Mouse (Mus musculus) CH12.LX (cell line): ENCODE measurements around the gene Dnm3. TPM values are rescaled to one million over a fixed set of nuclear protein-coding genes. Genes with fewer than 3 reads are reported as not detected.

Experiments
- DNase-seq: peaks from one replicate; pipeline ENCODE4 v3.0.0-alpha.2; 2013; ENCODE audit errors: extremely low read depth
- H3K27ac ChIP-seq: 2 replicates; pipeline ENCODE4 v1.5.1; 2012; ENCODE audit warnings: low read depth, mild to moderate bottlenecking, control low read depth, moderate library complexity; ENCODE audit not compliant: insufficient read depth
- H3K27me3 ChIP-seq: replicated peaks from 2 replicates; pipeline ENCODE3; 2012; ENCODE audit warnings: inconsistent platforms
- H3K36me3 ChIP-seq, 2 experiments: replicated peaks in 1 of 2; 2 replicates each; pipeline versions ENCODE3 to v1.6.1; 2012; ENCODE audit warnings: inconsistent platforms in 1 of 2, low read length in 1 of 2, mild to moderate bottlenecking in 1 of 2, mixed read lengths in 1 of 2, moderate library complexity in 1 of 2; ENCODE audit not compliant: control insufficient read depth in 1 of 2, insufficient read depth in 1 of 2
- H3K4me1 ChIP-seq, 2 experiments: 2 replicates each; pipeline ENCODE4 v1.6.1; 2012; ENCODE audit warnings: inconsistent platforms in 1 of 2, moderate library complexity in 1 of 2; ENCODE audit not compliant: insufficient read depth in 2 of 2, control insufficient read depth in 1 of 2
- H3K4me2 ChIP-seq: 2 replicates; pipeline ENCODE4 v1.6.1; 2012; ENCODE audit warnings: low read depth, mild to moderate bottlenecking, control low read depth; ENCODE audit not compliant: poor library complexity, insufficient read depth, severe bottlenecking
- H3K4me3 ChIP-seq, 3 experiments: fragments of 150-350 bp in 1 of 3; sonication (generic) in 1 of 3; replicated peaks in 1 of 3; 2 replicates each; pipeline versions ENCODE3 to v1.5.1; 2011 to 2012; ENCODE audit warnings: low read depth in 2 of 3, low read length in 2 of 3, mild to moderate bottlenecking in 2 of 3, moderate library complexity in 2 of 3, control low read depth in 1 of 3, improper control_type of control experiment in 1 of 3, inconsistent platforms in 1 of 3, mixed read lengths in 1 of 3; ENCODE audit not compliant: poor library complexity in 1 of 3
- H3K79me2 ChIP-seq: replicated peaks from 2 replicates; pipeline ENCODE4 v1.6.1; 2012; ENCODE audit warnings: mild to moderate bottlenecking, moderate library complexity; ENCODE audit not compliant: control insufficient read depth, poor library complexity, insufficient read depth, severe bottlenecking; ENCODE audit errors: extremely low read depth
- H3K9ac ChIP-seq: 2 replicates; pipeline ENCODE4 v1.6.1; 2012; ENCODE audit warnings: low read depth, mild to moderate bottlenecking, control low read depth, moderate library complexity; ENCODE audit not compliant: insufficient read depth
- H3K9me3 ChIP-seq: replicated peaks from 2 replicates; pipeline ENCODE3; 2012; ENCODE audit warnings: low read length, inconsistent platforms, mixed read lengths
- BHLHE40 ChIP-seq: IDR thresholded peaks from 2 replicates; pipeline ENCODE4 v1.6.1; 2011; ENCODE audit warnings: mild to moderate bottlenecking, low read depth, low read length, improper control_type of control experiment
- CHD1 ChIP-seq: IDR thresholded peaks from 2 replicates; pipeline ENCODE4 v1.6.1; 2012; ENCODE audit warnings: low read depth, low read length, improper control_type of control experiment, inconsistent platforms
- CHD2 ChIP-seq: IDR thresholded peaks from 2 replicates; pipeline ENCODE4 v1.6.1; 2011; ENCODE audit warnings: low read length, improper control_type of control experiment
- CTCF ChIP-seq, 2 experiments: IDR thresholded peaks in 1 of 2; conservative IDR thresholded peaks in 1 of 2; 2 replicates each; pipeline ENCODE4 v1.5.1; 2011 to 2012; ENCODE audit warnings: low read depth in 2 of 2, low read length in 2 of 2, improper control_type of control experiment in 1 of 2, inconsistent platforms in 1 of 2, mild to moderate bottlenecking in 1 of 2, moderate library complexity in 1 of 2
- E2F4 ChIP-seq: IDR thresholded peaks from 2 replicates; pipeline ENCODE4 v1.6.1; 2011; ENCODE audit warnings: low read depth, low read length, improper control_type of control experiment; ENCODE audit not compliant: insufficient replicate concordance
- ELF1 ChIP-seq: IDR thresholded peaks from 2 replicates; pipeline ENCODE4 v1.6.1; 2014; ENCODE audit warnings: low read depth, mild to moderate bottlenecking, inconsistent platforms, low read length, improper control_type of control experiment
- ETS1 ChIP-seq: conservative IDR thresholded peaks from 2 replicates; pipeline ENCODE4 v1.6.1; 2012; ENCODE audit warnings: low read depth, mild to moderate bottlenecking, inconsistent platforms, low read length, improper control_type of control experiment, moderate library complexity
- GABPA ChIP-seq: IDR thresholded peaks from 2 replicates; pipeline ENCODE4 v1.6.1; 2012; ENCODE audit warnings: low read depth, low read length, improper control_type of control experiment, inconsistent platforms; ENCODE audit not compliant: insufficient replicate concordance
- IRF4 ChIP-seq: IDR thresholded peaks from 2 replicates; pipeline ENCODE4 v1.6.1; 2014; ENCODE audit warnings: low read depth, mild to moderate bottlenecking, inconsistent platforms, low read length, improper control_type of control experiment
- JUN ChIP-seq: IDR thresholded peaks from 2 replicates; pipeline ENCODE4 v1.6.1; 2011; ENCODE audit warnings: low read depth, mild to moderate bottlenecking, low read length, improper control_type of control experiment, moderate library complexity; ENCODE audit not compliant: insufficient read depth
- JUND ChIP-seq: conservative IDR thresholded peaks from 2 replicates; pipeline ENCODE4 v1.6.1; 2011; ENCODE audit warnings: low read depth, low read length, improper control_type of control experiment
- KAT2A ChIP-seq: IDR thresholded peaks from 2 replicates; pipeline ENCODE4 v1.6.1; 2012; ENCODE audit warnings: low read length, improper control_type of control experiment, inconsistent platforms; ENCODE audit not compliant: insufficient replicate concordance
- MAX ChIP-seq: IDR thresholded peaks from 2 replicates; pipeline ENCODE4 v1.6.1; 2011; ENCODE audit warnings: low read length, improper control_type of control experiment
- MAZ ChIP-seq: IDR thresholded peaks from 2 replicates; pipeline ENCODE4 v1.6.1; 2012; ENCODE audit warnings: low read depth, mild to moderate bottlenecking, inconsistent platforms, low read length, improper control_type of control experiment, moderate library complexity
- MEF2A ChIP-seq: IDR thresholded peaks from 2 replicates; pipeline ENCODE4 v1.6.1; 2014; ENCODE audit warnings: low read depth, mild to moderate bottlenecking, inconsistent platforms, low read length, improper control_type of control experiment, borderline replicate concordance
- MXI1 ChIP-seq: IDR thresholded peaks from 2 replicates; pipeline ENCODE4 v1.6.1; 2011; ENCODE audit warnings: mild to moderate bottlenecking, low read depth, low read length, improper control_type of control experiment
- MYC ChIP-seq: IDR thresholded peaks from 2 replicates; pipeline ENCODE4 v1.6.1; 2011; ENCODE audit warnings: low read depth, mild to moderate bottlenecking, improper control_type of control experiment, low read length
- NRF1 ChIP-seq: IDR thresholded peaks from 2 replicates; pipeline ENCODE4 v1.6.1; 2014; ENCODE audit warnings: low read depth, mild to moderate bottlenecking, inconsistent platforms, low read length, improper control_type of control experiment, moderate library complexity
- PAX5 ChIP-seq: IDR thresholded peaks from 2 replicates; pipeline ENCODE4 v1.6.1; 2012; ENCODE audit warnings: low read length, inconsistent platforms, mixed read lengths
- POLR2A ChIP-seq: IDR thresholded peaks from 2 replicates; pipeline ENCODE4 v1.6.1; 2011; ENCODE audit warnings: low read depth, mild to moderate bottlenecking, improper control_type of control experiment, low read length
- POLR2AphosphoS2 ChIP-seq: IDR thresholded peaks from 2 replicates; pipeline ENCODE4 v1.6.1; 2011; ENCODE audit warnings: low read depth, low read length, improper control_type of control experiment
- RAD21 ChIP-seq: IDR thresholded peaks from 2 replicates; pipeline ENCODE4 v1.6.1; 2011; ENCODE audit warnings: low read depth, mild to moderate bottlenecking, low read length, improper control_type of control experiment, moderate library complexity
- RCOR1 ChIP-seq: conservative IDR thresholded peaks from 2 replicates; pipeline ENCODE4 v1.6.1; 2012; ENCODE audit warnings: low read depth, mild to moderate bottlenecking, inconsistent platforms, low read length, improper control_type of control experiment
- SIN3A ChIP-seq: IDR thresholded peaks from 2 replicates; pipeline ENCODE4 v1.6.1; 2012; ENCODE audit warnings: low read length, improper control_type of control experiment, inconsistent platforms
- TBP ChIP-seq: conservative IDR thresholded peaks from 2 replicates; pipeline ENCODE4 v1.6.1; 2011; ENCODE audit warnings: low read depth, low read length, improper control_type of control experiment
- TCF12 ChIP-seq: IDR thresholded peaks from 2 replicates; pipeline ENCODE4 v1.6.1; 2014; ENCODE audit warnings: low read depth, mild to moderate bottlenecking, inconsistent platforms, low read length, improper control_type of control experiment
- USF1 ChIP-seq: IDR thresholded peaks from 2 replicates; pipeline ENCODE4 v1.6.1; 2014; ENCODE audit warnings: low read depth, mild to moderate bottlenecking, inconsistent platforms, low read length, improper control_type of control experiment
- USF2 ChIP-seq: conservative IDR thresholded peaks from 2 replicates; pipeline ENCODE4 v1.6.1; 2011; ENCODE audit warnings: low read depth, low read length, improper control_type of control experiment
- ZC3H11A ChIP-seq: IDR thresholded peaks from 2 replicates; pipeline ENCODE4 v1.6.1; 2012; ENCODE audit warnings: low read depth, mild to moderate bottlenecking, inconsistent platforms, low read length, improper control_type of control experiment
- ZKSCAN1 ChIP-seq: IDR thresholded peaks from 2 replicates; pipeline ENCODE4 v1.6.1; 2012; ENCODE audit warnings: low read depth, inconsistent platforms, low read length, improper control_type of control experiment, borderline replicate concordance
- ZMIZ1 ChIP-seq: IDR thresholded peaks from 2 replicates; pipeline ENCODE4 v1.6.1; 2012; ENCODE audit warnings: low read depth, mild to moderate bottlenecking, inconsistent platforms, low read length, improper control_type of control experiment
- dilution Hi-C: fragments of 300-500 bp; cut with MboI; formaldehyde crosslinking; loops from 2 replicates; pipeline ENCODE4 v1.14.3; 2020; ENCODE audit warnings: low sequenced_read_pairs; ENCODE audit not compliant: extremely low pct_unique_long_range_greater_than_20kb, extremely low pct_ligation_motif_present
- in situ Hi-C: fragments of 300-500 bp; cut with MboI; formaldehyde crosslinking; loops from 3 replicates; pipeline ENCODE4 v1.14.3; 2019; ENCODE audit warnings: low sequenced_read_pairs, low pct_ligation_motif_present, low pct_unique_long_range_greater_than_20kb, mixed read lengths
- polyA plus RNA-seq: library from polyadenylated mRNA; unstranded; fragments of >175 nt; gene quantifications from 2 replicates; pipeline ENCODE4 v1.2.1, GENCODE M21; 2012; ENCODE audit warnings: low read depth; ENCODE audit not compliant: insufficient read length
- total RNA-seq, 2 experiments: library from RNA; depleted of rRNA; stranded (reverse); fragments of 300-350 nt in 1 of 2; fragments of >200 nt in 1 of 2; gene quantifications; 2 replicates each; pipeline ENCODE4 v1.2.3; 2012 to 2014

The Dnm3 gene
- total and polyA plus RNA-seq, 3 experiments = 3.6 to 9.5 (median 6.9) TPM

DNA sequence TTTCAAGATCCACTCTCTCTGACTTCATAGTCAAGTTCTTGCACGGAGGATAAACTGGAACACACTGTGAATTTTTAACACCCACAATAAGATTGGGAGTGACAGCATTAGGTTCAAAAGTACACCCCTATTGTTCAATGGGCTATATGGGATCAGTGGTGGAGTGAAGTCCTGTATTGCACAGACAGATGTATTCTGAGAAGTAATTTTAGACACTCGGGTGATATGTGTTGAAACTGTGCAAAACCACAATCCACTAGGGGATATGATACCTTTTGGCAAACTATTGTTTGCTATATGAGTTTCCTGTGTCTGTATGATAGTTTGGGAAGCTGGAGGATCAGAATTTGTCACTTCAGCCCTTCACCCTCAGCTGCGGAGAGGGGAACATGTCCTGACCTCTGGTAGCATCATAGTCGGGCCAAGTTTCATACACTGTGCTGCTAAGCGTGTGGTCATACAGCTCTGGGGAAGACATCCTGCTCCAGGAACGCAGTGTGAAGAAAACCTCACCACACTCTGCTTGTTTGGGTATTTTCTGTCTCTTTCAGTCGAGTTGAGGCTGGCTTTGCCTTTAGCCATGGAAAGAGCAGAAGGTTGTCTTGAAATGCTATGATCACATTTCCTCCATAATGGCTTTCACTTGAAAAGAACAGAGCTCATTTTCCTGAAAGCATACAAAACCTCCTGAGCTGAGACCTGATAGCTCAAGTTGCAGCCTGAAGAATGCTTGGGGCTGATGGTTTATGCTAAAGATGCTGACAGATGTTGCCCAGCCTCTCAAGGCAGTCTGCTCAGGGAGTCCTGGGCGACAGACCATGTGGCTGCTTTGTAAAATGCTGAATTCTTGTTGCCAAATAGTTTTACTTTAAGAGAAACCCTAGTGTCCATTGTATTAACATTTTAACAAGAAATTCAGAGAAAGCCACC lies 433.8 kb downstream of the Dnm3 start (continued):
- TF ChIP-seq JUND (no peak), ETS1 (no peak), NRF1 (no peak), E2F4 (no peak), ZC3H11A (no peak), SIN3A (no peak), BHLHE40 (peak; percentile 57), PAX5 (no peak), CHD1 (peak; percentile 59; the same call in 1 of the 2 replicates), POLR2AphosphoS2 (no peak), RCOR1 (no peak), ELF1 (no peak), ZKSCAN1 (no peak), ZMIZ1 (no peak), USF1 (no peak), GABPA (no peak), TBP (no peak)

DNA sequence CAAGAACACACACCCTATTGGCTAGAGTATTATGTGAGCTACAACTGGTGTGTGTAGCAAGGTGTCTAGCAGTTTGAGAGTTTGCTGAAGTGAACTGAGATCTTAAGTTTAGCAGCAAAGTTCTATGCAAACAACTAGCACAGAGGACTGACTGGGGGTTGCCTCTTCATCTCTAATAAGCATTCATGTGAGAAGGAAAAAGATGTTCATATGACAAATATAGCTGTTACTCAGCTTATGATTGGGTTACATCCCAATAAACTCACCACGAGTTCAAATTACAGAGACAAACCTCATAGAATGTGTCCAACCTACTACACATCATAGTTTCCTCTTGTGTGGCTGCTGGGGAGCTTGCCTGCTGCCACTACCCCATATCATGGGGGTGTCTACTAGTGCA lies 434.6 kb downstream of the Dnm3 start:
- no peaks in the 10 kb centered on the region for H3K27me3 ChIP-seq
- TF ChIP-seq TBP = no peak
- no peak for TF ChIP-seq KAT2A
- no peak for TF ChIP-seq MAX
- no peak for TF ChIP-seq CHD2
- TF ChIP-seq ZMIZ1 = no peak
- no peak for TF ChIP-seq MAZ
- no peak; the same call in 1 of the 2 replicates for TF ChIP-seq ETS1
- TF ChIP-seq MEF2A = peak; percentile 90
- TF ChIP-seq USF2 = no peak
- no peak for TF ChIP-seq CTCF (conservative IDR thresholded peaks at IDR 0.05 in 1 of 2, IDR thresholded peaks at IDR 0.05 in 1 of 2; ENCODE audit: low read depth in 2 of 2, low read length in 2 of 2)
- TF ChIP-seq TCF12 = no peak
- TF ChIP-seq ZKSCAN1 = no peak
- TF ChIP-seq RAD21 = no peak
- no peak for TF ChIP-seq RCOR1
- TF ChIP-seq MXI1 = no peak
- no peak for TF ChIP-seq IRF4
- no peak for TF ChIP-seq POLR2A
- peak; percentile 41; the same call in 1 of the 2 replicates for TF ChIP-seq JUND
- TF ChIP-seq USF1 = no peak
- TF ChIP-seq CHD1 = no peak
- 0 out of 2 replicates have a peak, but pooled peaks have one; percentile 17 for TF ChIP-seq JUN
- TF ChIP-seq MYC = no peak
- no peak for TF ChIP-seq GABPA
- TF ChIP-seq, all 38 proteins: peak for 3
- peaks cover 31 to 58% of the 10 kb centered on the region in 2 experiments for H3K4me1 ChIP-seq
- no peak overlapping the region; the same call in 1 of the 2 replicates for H3K9ac ChIP-seq
- dilution Hi-C loops = no loop called here
- H3K36me3 ChIP-seq = no peaks in the 10 kb centered on the region
- H3K79me2 ChIP-seq = no peaks in the 10 kb centered on the region
- no peak overlapping the region for H3K4me3 ChIP-seq
- DNase-seq = peak; percentile 44
- in situ Hi-C loops = no loop called here
- 0 out of 2 replicates have a peak overlapping the region, but pooled peaks have one; percentile 78 for H3K27ac ChIP-seq
- no peaks in the 10 kb centered on the region for H3K9me3 ChIP-seq
- H3K4me2 ChIP-seq = 0 out of 2 replicates have a peak overlapping the region, but pooled peaks have one; percentile 5
